Mouse (Mus musculus) left cerebral cortex, adult 2 months (tissue): ENCODE results near the gene Zfp652. TPM values are rescaled to one million over a fixed set of nuclear protein-coding genes. Genes with fewer than 3 reads are reported as not detected.

Experiments used
- DNase-seq, 2 experiments: peaks; one replicate each; pipeline ENCODE4 v3.0.0; 2021 to 2022; ENCODE audit warnings: low spot score in 2 of 2, mixed read lengths in 1 of 2; ENCODE audit errors: extremely low spot score in 1 of 2
- H3K27ac ChIP-seq: fragments of 200-600 bp; 2 replicates; pipeline ENCODE4 v1.8.1; 2022
- H3K4me3 ChIP-seq: fragments of 200-600 bp; 2 replicates; pipeline ENCODE4 v1.8.1; 2022
- CTCF ChIP-seq: fragments of 200-600 bp; IDR thresholded peaks from 2 replicates; pipeline ENCODE4 v1.8.1; 2022; ENCODE audit warnings: antibody characterized with exemption, mild to moderate bottlenecking, moderate library complexity
- intact Hi-C: fragments of 180-260 bp; cut with DNase I; formaldehyde crosslinking; loops from one replicate; pipeline ENCODE4 v1.15.1; 2025
- total RNA-seq, 2 experiments: library from RNA; stranded (reverse); gene quantifications; 2 replicates each; pipeline ENCODE4 v1.2.3; 2021

Gene Zfp652
- total RNA-seq, 2 experiments from 2014 or later = 42.3 to 43.5 TPM

DNA sequence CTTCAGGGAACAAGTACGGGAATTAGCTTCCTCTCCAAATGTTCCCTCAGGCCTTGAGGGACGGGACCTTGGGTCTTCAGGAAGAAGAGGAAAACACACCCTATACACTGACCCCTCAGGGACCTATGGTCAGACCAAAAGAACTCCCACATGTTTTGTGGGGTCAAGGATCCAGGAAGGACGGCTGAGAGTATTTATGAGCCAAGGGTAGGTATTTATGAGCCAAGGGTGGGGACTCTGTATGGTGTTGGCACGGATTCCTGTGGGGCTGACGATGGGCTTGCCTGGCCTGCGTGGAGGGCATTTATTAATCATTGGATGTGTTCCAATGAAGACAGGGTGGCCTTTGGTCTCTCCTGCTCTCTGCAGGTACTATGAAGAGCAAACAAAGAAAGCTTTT is 124.0 kb downstream of the Zfp652 start:
- no peak for TF ChIP-seq CTCF
- H3K4me3 ChIP-seq = no peak overlapping the region
- H3K27ac ChIP-seq = 0 out of 2 replicates have a peak overlapping the region, but pooled peaks have one; percentile 32
- intact Hi-C loops = no loop called here
- no peak for DNase-seq

DNA sequence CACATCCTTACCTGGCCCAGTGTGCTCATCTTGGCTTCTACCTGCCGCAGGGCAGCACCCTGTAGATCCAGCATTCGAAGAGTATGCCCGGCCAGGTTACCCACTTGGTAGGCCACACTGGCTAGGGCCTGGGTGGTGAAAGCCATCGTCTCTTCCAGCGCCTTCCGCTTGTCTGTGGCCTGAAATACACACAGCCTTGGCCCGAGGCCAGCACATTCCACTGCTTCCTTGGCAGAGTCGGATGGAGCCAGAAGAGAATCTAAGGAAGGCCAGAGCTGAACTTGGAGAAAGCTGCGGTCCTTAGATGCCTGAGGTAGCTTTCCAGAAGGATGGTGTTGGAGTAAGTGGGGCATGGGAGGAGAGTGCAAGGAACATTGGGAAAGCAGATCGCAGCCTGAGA is 124.6 kb downstream of the Zfp652 start, which contains the start of gene Gngt2:
Gngt2 (plus strand) TSS at position 158 of the 400 bp plus-strand sequence.
- TF ChIP-seq CTCF = no peak
- Histone ChIP-seq H3K27ac (0 out of 2 replicates have a peak within 1 kb of the TSS, but pooled peaks have one; percentile 32), H3K4me3 (no peak within 1 kb of the TSS)
- intact Hi-C loops = no loop called here
- DNase-seq = no peak

- intact Hi-C loops = no loop called here
- H3K4me3 ChIP-seq = no peak overlapping the region
- no peak for DNase-seq
- no peak overlapping the region for H3K27ac ChIP-seq
- TF ChIP-seq CTCF = no peak
Measured at GRCm38 (mm10) chr11:95838598-95838997, 126.1 kb downstream of the Zfp652 start.

DNA sequence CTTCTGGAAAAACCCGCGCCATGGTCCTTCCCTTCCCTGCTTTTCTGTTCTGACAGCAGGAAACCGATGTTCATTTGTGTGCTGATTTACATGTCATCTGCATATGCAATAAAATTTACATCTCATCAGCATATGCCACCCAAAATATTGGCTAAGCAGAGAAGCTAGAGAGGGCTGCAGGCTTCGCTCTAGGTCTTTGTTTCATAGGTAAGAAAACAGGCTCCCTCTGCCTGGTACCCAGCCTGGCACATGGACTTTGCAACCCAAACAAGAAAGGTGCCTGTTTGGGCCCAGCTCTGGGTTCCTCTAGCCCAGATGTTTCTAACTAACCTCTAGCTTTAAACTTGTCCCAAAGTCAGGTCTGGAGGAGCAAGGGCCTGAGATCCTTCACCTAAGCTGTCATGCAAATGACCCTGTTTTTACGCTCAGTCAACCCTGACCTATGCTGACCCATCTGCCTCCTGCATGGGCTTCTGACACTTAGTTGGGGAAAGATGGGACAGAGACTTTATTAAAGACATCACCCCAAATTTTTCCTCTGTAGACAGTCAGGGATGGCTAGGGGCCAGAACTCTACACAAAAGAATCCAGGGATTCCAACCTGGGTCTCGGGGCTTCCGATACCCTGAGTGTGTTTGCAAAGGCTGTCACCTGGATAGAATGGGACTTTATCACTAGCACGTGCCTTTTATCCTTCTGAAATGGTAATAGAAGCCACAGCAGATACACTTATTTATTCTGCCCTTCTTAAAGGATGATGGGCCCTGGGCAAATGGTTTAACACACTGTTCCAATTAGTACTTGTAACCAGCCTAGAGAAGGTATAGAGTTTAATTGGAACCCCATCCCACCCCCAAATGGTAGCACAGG is 126.8 kb downstream of the Zfp652 start:
- no peak overlapping the region for H3K4me3 ChIP-seq
- DNase-seq = no peak
- TF ChIP-seq CTCF = no peak
- intact Hi-C loops = no loop called here
- no peak overlapping the region for H3K27ac ChIP-seq

- no peak for DNase-seq
Measured at GRCm38 (mm10) chr11:95840694-95841497, 128.4 kb downstream of the Zfp652 start.

DNA sequence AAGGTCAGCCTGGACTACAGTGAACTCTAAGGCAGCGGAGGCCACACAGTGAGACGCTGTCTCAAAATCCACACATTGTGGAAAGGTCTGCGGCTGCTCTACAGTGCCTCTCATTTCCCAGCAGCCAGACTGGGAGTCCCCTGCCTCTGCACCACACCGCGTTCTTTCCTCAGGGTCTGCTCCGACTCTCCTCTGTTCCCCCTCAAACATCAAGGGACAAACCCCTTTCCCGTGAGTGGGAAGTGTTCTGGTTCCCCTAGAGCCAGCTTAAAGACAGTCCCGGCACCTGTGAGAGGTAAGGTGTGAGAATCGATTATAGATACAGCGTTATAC is 129.0 kb downstream of the Zfp652 start:
- intact Hi-C loops = no loop called here
- no peak overlapping the region for H3K4me3 ChIP-seq
- H3K27ac ChIP-seq = no peak overlapping the region
- no peak for TF ChIP-seq CTCF
- DNase-seq = no peak

More at GRCm38 (mm10) chr11:95840694-95841497, 128.4 kb downstream of the Zfp652 start:
- no peak overlapping the region for H3K27ac ChIP-seq
- intact Hi-C loops = no loop called here
- no peak for TF ChIP-seq CTCF
- no peak overlapping the region for H3K4me3 ChIP-seq

DNA sequence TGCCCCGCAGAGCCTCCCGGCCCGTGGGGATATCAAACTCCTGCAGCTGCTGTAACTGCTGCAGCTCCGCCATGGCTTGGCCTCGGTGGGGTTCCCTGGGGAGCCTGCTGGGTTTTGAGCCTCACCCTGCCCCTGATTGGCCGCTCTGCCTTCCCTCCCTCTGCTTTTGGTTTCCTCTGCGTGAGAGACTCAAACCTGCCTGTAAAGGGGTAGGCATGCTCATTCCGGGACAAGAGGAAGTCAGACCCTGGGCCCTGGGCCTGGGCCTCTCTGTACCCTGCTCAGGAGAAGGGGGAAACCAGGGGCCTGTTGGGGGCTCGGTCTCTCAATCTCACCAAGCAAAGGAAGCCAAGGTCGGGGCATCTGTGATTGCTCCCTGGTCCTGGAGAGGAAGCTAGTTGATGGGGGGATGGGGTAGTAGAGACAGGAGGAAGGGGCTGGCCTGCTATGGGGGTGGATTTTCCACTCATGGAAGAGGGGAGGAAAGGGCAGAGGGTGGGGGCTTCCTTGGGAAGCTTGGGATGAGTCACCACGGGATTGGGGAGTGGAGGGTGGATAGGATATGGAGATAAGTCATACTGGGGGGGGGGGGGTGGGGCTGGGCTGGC is 129.7 kb downstream of the Zfp652 start, which contains the start of gene Abi3:
Abi3 (minus strand) TSS at position 403 of the 608 bp plus-strand sequence.
- no peak for DNase-seq
- 0 out of 2 replicates have a peak within 1 kb of the TSS, but pooled peaks have one; percentile 5 for H3K4me3 ChIP-seq
- TF ChIP-seq CTCF = no peak
- H3K27ac ChIP-seq = no peak within 1 kb of the TSS
- intact Hi-C loops = no loop called here

GRCm38 (mm10) chr11:95842953-95843352 is 130.5 kb downstream of the Zfp652 start:
- TF ChIP-seq CTCF = no peak
- H3K27ac ChIP-seq = no peak overlapping the region

DNA sequence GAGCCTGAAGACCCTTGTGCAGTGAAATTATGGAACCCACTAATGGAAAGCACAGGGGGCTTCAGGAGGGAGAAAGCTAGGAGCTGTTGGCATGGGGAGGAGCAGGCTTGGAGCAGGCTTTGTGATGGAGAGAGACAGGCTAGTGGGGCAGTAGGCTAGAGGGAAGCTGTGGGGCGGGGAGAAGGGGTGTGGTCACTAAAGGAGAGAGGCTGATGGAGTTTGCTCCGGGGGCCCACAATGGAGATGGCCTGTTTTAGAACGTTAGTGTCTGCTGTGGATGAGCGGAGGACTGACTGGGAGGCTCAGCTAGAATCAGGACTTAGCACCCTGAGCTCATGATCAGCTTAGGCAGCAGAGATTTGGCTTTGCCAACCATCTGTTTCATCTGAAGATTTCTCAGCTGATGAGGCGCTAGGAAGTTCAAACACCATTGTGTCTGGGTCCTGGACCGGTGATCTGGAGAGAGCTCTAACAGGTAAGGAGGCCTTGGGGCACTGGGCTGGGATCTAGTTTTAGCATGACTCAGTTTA is 131.0 kb downstream of the Zfp652 start:
- intact Hi-C loops = no loop called here
- no peak for TF ChIP-seq CTCF
- Histone ChIP-seq H3K27ac (no peak overlapping the region), H3K4me3 (no peak overlapping the region)
- DNase-seq = no peak

More at GRCm38 (mm10) chr11:95842953-95843352, 130.5 kb downstream of the Zfp652 start:
- H3K4me3 ChIP-seq = no peak overlapping the region
- DNase-seq = no peak
- intact Hi-C loops = no loop called here

DNA sequence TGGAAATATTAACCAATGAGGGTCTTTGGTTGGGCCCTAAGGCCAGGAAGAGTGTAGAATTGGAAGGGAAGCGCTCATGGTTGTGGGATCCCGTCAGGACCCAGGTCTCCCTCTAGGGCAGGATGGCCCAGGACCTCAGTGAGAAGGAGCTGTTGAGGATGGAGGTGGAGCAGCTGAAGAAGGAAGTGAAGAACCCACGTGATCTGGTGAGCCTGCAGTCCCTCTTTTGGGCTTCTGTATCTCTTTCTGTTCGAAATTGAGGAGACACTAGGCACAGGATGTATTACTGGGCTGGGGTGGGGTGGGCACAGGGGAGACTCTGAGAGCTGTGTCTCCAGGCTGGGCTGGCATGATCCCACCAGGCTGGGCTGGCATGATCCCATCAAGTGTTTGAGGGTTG is 132.5 kb downstream of the Zfp652 start:
- no peak for TF ChIP-seq CTCF
- Histone ChIP-seq H3K27ac (no peak overlapping the region), H3K4me3 (no peak overlapping the region)
- intact Hi-C loops = no loop called here
- no peak for DNase-seq

DNA sequence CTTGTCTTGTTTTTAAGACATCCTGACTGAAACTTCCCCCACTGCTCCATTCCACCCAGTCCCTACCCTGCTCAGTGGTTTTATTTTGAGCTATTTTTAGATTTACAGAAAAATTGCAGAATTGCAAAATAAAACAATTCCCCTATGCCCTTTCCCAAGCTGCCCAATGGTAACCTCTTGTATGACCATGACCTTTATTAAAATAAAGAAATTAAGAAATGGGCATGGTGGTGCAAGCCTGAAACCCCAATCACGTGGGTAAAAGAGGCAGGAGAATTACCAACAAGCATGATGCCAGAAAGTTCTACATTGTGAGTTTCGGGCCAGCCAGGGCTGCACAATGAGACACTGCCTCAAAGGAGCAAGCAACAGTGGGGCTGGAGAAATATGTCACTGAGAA is 138.4 kb downstream of the Zfp652 start:
- TF ChIP-seq CTCF = no peak
- Histone ChIP-seq H3K27ac (no peak overlapping the region), H3K4me3 (no peak overlapping the region)
- DNase-seq = no peak
- intact Hi-C loops = no loop called here
